Mouse (Mus musculus): ENCODE measurements at regions not wholly inside any gene's neighbourhood (a gene's known extent, or its start where the extent isn't known, plus 50 kb on each side); places are given as distances from the start of the nearest gene placed in this dataset.

GRCm38 (mm10) chr6:121524613-121524970 is 51.1 kb upstream of the Iqsec3 start:
- H3K4me3 ChIP-seq (ENCODE audit: low read depth, low read length) = no peak overlapping the region
- WGBS = 36% methylated on average over 3 of the region's 3 CpGs
- H3K4me1 ChIP-seq (ENCODE audit: control insufficient read depth, insufficient read depth, low read length) = 0 out of 2 replicates have a peak, but pooled peaks cover 5% of the 10 kb centered on the region
- H3K4me2 ChIP-seq = no peak overlapping the region
- ATAC-seq (ENCODE audit: low FRiP score) (no peak), DNase-seq (ENCODE audit: low spot score, missing footprints) (no peak)
- no peak overlapping the region for H3K9ac ChIP-seq (ENCODE audit: low read length)
- no peak overlapping the region for H3K27ac ChIP-seq (ENCODE audit: low read depth, low read length)
- no peaks in the 10 kb centered on the region for H3K36me3 ChIP-seq (ENCODE audit: control insufficient read depth, insufficient read depth, low read length)
- H3K9me3 ChIP-seq (ENCODE audit: control insufficient read depth, low read length) = no peaks in the 10 kb centered on the region
- H3K27me3 ChIP-seq (ENCODE audit: control insufficient read depth, insufficient read depth, low read length) = no peaks in the 10 kb centered on the region

- H3K9ac ChIP-seq (ENCODE audit: low read length) = no peak overlapping the region
- no peak overlapping the region for H3K4me3 ChIP-seq (ENCODE audit: low read depth, low read length)
- no peak overlapping the region for H3K27ac ChIP-seq (ENCODE audit: low read depth, low read length)
- DNase-seq (ENCODE audit: low spot score, missing footprints) = no peak
- no peak overlapping the region for H3K4me2 ChIP-seq
- no peak for ATAC-seq (ENCODE audit: low FRiP score)
- 0 out of 2 replicates have a peak, but pooled peaks cover 5% of the 10 kb centered on the region for H3K4me1 ChIP-seq (ENCODE audit: control insufficient read depth, insufficient read depth, low read length)
- no peaks in the 10 kb centered on the region for H3K36me3 ChIP-seq (ENCODE audit: control insufficient read depth, insufficient read depth, low read length)
- no peaks in the 10 kb centered on the region for H3K27me3 ChIP-seq (ENCODE audit: control insufficient read depth, insufficient read depth, low read length)
- H3K9me3 ChIP-seq (ENCODE audit: control insufficient read depth, low read length) = no peaks in the 10 kb centered on the region
- 85% methylated on average over 11 of the region's 11 CpGs for WGBS
Observed at GRCm38 (mm10) chr6:121523882-121524612, 50.6 kb upstream of the Iqsec3 start.

Data from midbrain, embryonic 11.5 days (tissue).